Mouse (Mus musculus): ENCODE measurements at regions not wholly inside any gene's neighbourhood (a gene's known extent, or its start where the extent isn't known, plus 50 kb on each side); places are given as distances from the start of the nearest gene placed in this dataset.

DNA sequence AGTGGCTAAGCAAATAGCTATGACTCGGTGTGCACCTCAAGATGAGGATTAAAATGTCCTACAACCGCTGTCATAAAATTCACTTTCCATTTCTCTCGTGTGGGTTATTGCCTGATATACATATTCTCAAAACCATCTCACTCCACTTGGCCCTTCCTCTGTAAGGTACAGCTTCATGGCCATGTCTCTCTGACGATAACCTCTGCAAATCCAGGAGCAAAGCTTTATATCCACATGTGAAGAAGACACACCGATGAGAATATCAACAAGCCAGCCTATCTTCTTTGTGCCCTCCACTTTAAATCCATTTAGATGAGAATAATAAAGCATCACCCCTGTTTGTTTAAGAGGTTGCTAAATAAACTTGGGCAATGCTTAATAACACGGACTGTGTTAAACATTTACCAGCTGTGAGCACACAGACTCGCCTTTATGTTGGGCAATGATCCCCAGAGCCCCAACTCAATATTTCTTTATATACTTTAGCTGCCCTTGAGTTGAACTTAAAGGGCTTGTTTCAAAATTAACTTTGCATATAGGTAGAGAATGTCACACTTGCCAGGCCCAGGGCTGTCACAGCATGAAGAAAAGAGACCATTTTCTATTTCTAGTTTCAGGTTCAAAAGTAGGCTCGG is 161.2 kb upstream of the Ccdc122 start:
- no peak for DNase-seq
- 82% methylated on average over 8 of the region's 8 CpGs for WGBS
- H3K4me3 ChIP-seq (ENCODE audit: control insufficient read depth, insufficient read depth, low read length): no peak overlapping the region
- no peak for TF ChIP-seq POLR2A (IDR thresholded peaks at IDR 0.05; ENCODE audit: control insufficient read depth, extremely low read depth, insufficient read depth, low read length, poor library complexity)
- TF ChIP-seq CTCF (IDR thresholded peaks at IDR 0.05; ENCODE audit: borderline replicate concordance, control insufficient read depth, extremely low read depth, insufficient read depth, low read length, poor library complexity): no peak
- H3K36me3 ChIP-seq (ENCODE audit: control insufficient read depth, insufficient read depth, low read length): no peaks in the 10 kb centered on the region
- H3K27ac ChIP-seq (ENCODE audit: control insufficient read depth, insufficient read depth, low read length): no peak overlapping the region
- H3K27me3 ChIP-seq (ENCODE audit: control insufficient read depth, insufficient read depth, low read length): no peaks in the 10 kb centered on the region
- H3K4me1 ChIP-seq (replicated peaks; ENCODE audit: control insufficient read depth, insufficient read depth, low read length): no peaks in the 10 kb centered on the region

DNA sequence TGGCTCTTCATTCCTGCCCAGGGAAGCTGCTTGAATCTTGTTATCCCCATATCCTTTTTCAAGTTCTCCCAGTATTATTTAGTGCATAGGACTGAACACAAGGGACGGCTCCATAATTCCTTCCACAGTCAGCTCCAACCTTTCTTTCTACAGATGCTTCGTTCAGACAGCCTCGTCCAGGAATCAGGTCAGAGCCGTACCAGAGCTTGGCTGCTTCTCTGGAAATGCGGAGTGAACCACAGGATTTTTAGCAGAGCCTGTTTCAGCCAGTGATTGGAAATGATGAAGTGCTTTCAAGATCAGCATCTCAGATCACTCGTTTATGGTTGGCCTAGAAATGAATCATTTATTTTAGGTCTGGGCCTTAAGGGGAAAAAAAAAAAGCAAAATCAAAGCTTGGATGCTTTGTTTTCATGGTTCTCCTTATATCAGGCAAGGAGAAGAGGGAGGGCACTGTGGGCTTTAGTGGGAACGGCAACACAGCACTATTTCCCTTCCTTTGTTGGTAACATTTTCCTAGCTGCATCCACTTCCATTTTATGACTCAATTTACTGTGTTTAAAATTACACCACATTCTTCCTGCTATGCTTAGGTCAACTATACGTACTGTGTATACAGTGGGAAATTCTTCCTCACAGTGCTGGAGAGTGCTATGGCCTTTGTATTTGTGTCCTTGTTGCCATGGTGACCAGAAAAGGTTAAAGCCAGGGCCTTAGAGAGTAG is 161.9 kb upstream of the Ccdc122 start:
- no peak for DNase-seq
- WGBS: 91% methylated on average over 8 of the region's 8 CpGs
- H3K36me3 ChIP-seq (ENCODE audit: control insufficient read depth, insufficient read depth, low read length): no peaks in the 10 kb centered on the region
- H3K4me1 ChIP-seq (replicated peaks; ENCODE audit: control insufficient read depth, insufficient read depth, low read length): no peaks in the 10 kb centered on the region
- H3K27ac ChIP-seq (ENCODE audit: control insufficient read depth, insufficient read depth, low read length): no peak overlapping the region
- H3K4me3 ChIP-seq (ENCODE audit: control insufficient read depth, insufficient read depth, low read length): no peak overlapping the region
- TF ChIP-seq CTCF (IDR thresholded peaks at IDR 0.05; ENCODE audit: borderline replicate concordance, control insufficient read depth, extremely low read depth, insufficient read depth, low read length, poor library complexity): no peak
- TF ChIP-seq POLR2A (IDR thresholded peaks at IDR 0.05; ENCODE audit: control insufficient read depth, extremely low read depth, insufficient read depth, low read length, poor library complexity): no peak
- H3K27me3 ChIP-seq (ENCODE audit: control insufficient read depth, insufficient read depth, low read length): no peaks in the 10 kb centered on the region

DNA sequence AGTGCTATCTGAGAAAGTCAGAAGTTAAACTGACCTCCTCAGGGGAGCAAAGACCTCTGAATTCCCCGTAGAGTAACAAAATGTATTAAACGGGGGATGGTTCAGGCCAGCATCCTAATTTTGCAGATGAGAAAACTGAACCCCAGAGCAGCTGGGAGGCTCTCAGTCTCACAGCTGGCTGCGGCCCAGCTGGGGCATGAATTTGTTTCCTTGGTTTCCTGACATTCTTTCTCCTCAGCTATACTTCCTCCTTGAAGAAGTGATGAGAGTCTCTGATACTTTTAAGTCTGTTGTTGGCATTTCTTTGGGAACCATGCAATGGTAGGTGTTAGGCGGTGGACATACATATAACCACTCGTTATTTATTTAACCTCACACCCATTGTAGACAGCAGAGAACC is 162.9 kb upstream of the Ccdc122 start:
- H3K4me1 ChIP-seq (replicated peaks; ENCODE audit: control insufficient read depth, insufficient read depth, low read length): no peaks in the 10 kb centered on the region
- no peak overlapping the region for H3K4me3 ChIP-seq (ENCODE audit: control insufficient read depth, insufficient read depth, low read length)
- WGBS: 34% methylated on average over 5 of the region's 5 CpGs
- H3K27ac ChIP-seq (ENCODE audit: control insufficient read depth, insufficient read depth, low read length): no peak overlapping the region
- H3K36me3 ChIP-seq (ENCODE audit: control insufficient read depth, insufficient read depth, low read length): no peaks in the 10 kb centered on the region
- no peaks in the 10 kb centered on the region for H3K27me3 ChIP-seq (ENCODE audit: control insufficient read depth, insufficient read depth, low read length)
- TF ChIP-seq CTCF (IDR thresholded peaks at IDR 0.05; ENCODE audit: borderline replicate concordance, control insufficient read depth, extremely low read depth, insufficient read depth, low read length, poor library complexity) (no peak), POLR2A (IDR thresholded peaks at IDR 0.05; ENCODE audit: control insufficient read depth, extremely low read depth, insufficient read depth, low read length, poor library complexity) (no peak)
- DNase-seq: no peak

DNA sequence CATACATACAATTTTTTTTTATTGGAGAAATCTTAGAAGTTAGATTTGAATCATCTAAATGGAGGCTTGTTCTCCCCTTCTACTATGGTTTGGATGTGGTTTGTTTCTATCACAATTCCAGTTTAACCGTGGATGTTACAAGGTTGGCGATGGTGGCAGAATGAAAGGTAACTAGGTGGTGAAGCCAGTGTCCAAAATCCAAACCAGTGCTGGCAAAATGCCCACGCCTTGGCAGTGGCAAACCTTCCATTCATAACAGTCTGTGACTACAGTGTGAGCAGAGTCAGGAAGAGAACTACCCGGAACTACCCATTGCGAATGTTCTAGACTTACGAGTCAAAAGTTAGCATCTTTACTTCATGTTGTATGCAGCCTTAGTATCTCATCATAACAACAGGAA is 163.6 kb upstream of the Ccdc122 start:
- no peak for DNase-seq
- Histone ChIP-seq H3K4me1 (replicated peaks; ENCODE audit: control insufficient read depth, insufficient read depth, low read length) (no peaks in the 10 kb centered on the region), H3K4me3 (ENCODE audit: control insufficient read depth, insufficient read depth, low read length) (no peak overlapping the region), H3K27ac (ENCODE audit: control insufficient read depth, insufficient read depth, low read length) (no peak overlapping the region), H3K36me3 (ENCODE audit: control insufficient read depth, insufficient read depth, low read length) (no peaks in the 10 kb centered on the region), H3K27me3 (ENCODE audit: control insufficient read depth, insufficient read depth, low read length) (no peaks in the 10 kb centered on the region)
- 95% methylated on average over 6 of the region's 6 CpGs for WGBS
- no peak for TF ChIP-seq CTCF (IDR thresholded peaks at IDR 0.05; ENCODE audit: borderline replicate concordance, control insufficient read depth, extremely low read depth, insufficient read depth, low read length, poor library complexity)
- TF ChIP-seq POLR2A (IDR thresholded peaks at IDR 0.05; ENCODE audit: control insufficient read depth, extremely low read depth, insufficient read depth, low read length, poor library complexity): no peak

DNA sequence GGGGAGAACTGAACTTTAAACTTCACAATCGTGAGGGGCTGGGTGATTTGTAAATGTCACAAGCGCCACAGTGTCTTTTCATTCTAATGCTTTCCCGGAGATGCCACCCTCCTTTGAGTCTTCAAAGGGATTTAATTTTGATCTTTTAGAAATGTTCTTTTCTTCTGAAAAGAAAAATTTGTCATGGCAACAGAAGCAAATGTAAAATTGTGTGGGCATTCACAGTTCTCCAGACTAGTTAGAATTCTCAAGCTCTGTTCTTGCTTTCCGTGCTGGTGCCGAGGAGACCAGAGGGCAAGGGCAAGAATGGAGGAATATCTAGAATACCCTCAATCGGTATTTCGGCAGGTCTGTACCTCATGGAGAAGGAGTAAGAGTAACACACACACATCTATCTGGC is 164.1 kb upstream of the Ccdc122 start:
- DNase-seq: no peak
- no peaks in the 10 kb centered on the region; the same call in 1 of the 2 replicates for H3K4me1 ChIP-seq (replicated peaks; ENCODE audit: control insufficient read depth, insufficient read depth, low read length)
- no peaks in the 10 kb centered on the region for H3K27me3 ChIP-seq (ENCODE audit: control insufficient read depth, insufficient read depth, low read length)
- 98% methylated on average over 7 of the region's 7 CpGs for WGBS
- H3K27ac ChIP-seq (ENCODE audit: control insufficient read depth, insufficient read depth, low read length): no peak overlapping the region
- no peak overlapping the region for H3K4me3 ChIP-seq (ENCODE audit: control insufficient read depth, insufficient read depth, low read length)
- H3K36me3 ChIP-seq (ENCODE audit: control insufficient read depth, insufficient read depth, low read length): no peaks in the 10 kb centered on the region
- TF ChIP-seq POLR2A (IDR thresholded peaks at IDR 0.05; ENCODE audit: control insufficient read depth, extremely low read depth, insufficient read depth, low read length, poor library complexity) (no peak), CTCF (IDR thresholded peaks at IDR 0.05; ENCODE audit: borderline replicate concordance, control insufficient read depth, extremely low read depth, insufficient read depth, low read length, poor library complexity) (no peak)

DNA sequence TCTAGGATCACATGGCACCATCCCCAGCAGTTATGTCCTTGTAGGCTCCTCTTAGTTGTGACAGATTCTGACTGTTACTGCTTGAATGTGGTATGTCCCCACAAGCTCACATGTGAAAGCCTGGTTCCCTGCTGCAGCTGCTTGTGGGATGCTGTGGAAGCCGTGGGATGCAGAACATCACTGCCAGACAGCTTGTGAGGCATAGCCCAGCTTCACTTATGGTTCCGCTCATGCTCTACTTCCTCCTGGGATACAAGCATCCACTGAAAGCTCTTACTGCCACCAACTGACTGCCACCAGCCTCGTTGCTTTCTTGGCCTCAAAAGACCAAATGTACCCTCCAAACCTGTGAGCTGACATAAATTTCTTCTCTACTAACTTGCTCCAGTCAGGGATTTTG is 167.7 kb upstream of the Ccdc122 start:
- H3K4me3 ChIP-seq (ENCODE audit: control insufficient read depth, insufficient read depth, low read length): no peak overlapping the region
- no peak for DNase-seq
- H3K36me3 ChIP-seq (ENCODE audit: control insufficient read depth, insufficient read depth, low read length): no peaks in the 10 kb centered on the region
- H3K4me1 ChIP-seq (replicated peaks; ENCODE audit: control insufficient read depth, insufficient read depth, low read length): no peaks in the 10 kb centered on the region; the same call in 1 of the 2 replicates
- H3K27ac ChIP-seq (ENCODE audit: control insufficient read depth, insufficient read depth, low read length): no peak overlapping the region
- H3K27me3 ChIP-seq (ENCODE audit: control insufficient read depth, insufficient read depth, low read length): no peaks in the 10 kb centered on the region
- no peak for TF ChIP-seq CTCF (IDR thresholded peaks at IDR 0.05; ENCODE audit: borderline replicate concordance, control insufficient read depth, extremely low read depth, insufficient read depth, low read length, poor library complexity)
- TF ChIP-seq POLR2A (IDR thresholded peaks at IDR 0.05; ENCODE audit: control insufficient read depth, extremely low read depth, insufficient read depth, low read length, poor library complexity): no peak
- 92% methylated on average over 3 of the region's 3 CpGs for WGBS

Data from thymus, adult 2 months (tissue).